Mouse (Mus musculus): ENCODE measurements around the gene 3110082I17Rik. TPM values are rescaled to one million over a fixed set of nuclear protein-coding genes. Genes with fewer than 3 reads are reported as not detected.
"Not testable (repeated sequence)": the region's sequence is repeated elsewhere in the genome, so short reads cannot be mapped to it uniquely, and the experiment has no call there.

3110082I17Rik gene
- polyA plus RNA-seq, 1 experiment: 7.1 TPM

- peak; percentile 56 to 65 for DNase-seq
- peaks cover 38% of the 10 kb centered on the region for H3K4me1 ChIP-seq (ENCODE audit: control insufficient read depth, insufficient read depth, low read length)
- peak overlapping the region; percentile 79 for H3K27ac ChIP-seq (ENCODE audit: insufficient read depth, low read length)
- TF ChIP-seq CTCF (IDR thresholded peaks at IDR 0.05; ENCODE audit: borderline replicate concordance, insufficient read depth, low read depth, low read length) (no peak), POLR2A (IDR thresholded peaks at IDR 0.05; ENCODE audit: borderline replicate concordance, insufficient read depth, low read length) (no peak)
- WGBS: 32% methylated on average over 3 of the region's 3 CpGs
- H3K4me3 ChIP-seq (replicated peaks; ENCODE audit: insufficient read depth, low read depth, low read length): no peak overlapping the region
- no peaks in the 10 kb centered on the region for H3K27me3 ChIP-seq (ENCODE audit: control insufficient read depth, insufficient read depth, low read length)
These were observed 121.9 kb downstream of the 3110082I17Rik start for GRCm38 (mm10) chr5:139338403-139338802.

DNA sequence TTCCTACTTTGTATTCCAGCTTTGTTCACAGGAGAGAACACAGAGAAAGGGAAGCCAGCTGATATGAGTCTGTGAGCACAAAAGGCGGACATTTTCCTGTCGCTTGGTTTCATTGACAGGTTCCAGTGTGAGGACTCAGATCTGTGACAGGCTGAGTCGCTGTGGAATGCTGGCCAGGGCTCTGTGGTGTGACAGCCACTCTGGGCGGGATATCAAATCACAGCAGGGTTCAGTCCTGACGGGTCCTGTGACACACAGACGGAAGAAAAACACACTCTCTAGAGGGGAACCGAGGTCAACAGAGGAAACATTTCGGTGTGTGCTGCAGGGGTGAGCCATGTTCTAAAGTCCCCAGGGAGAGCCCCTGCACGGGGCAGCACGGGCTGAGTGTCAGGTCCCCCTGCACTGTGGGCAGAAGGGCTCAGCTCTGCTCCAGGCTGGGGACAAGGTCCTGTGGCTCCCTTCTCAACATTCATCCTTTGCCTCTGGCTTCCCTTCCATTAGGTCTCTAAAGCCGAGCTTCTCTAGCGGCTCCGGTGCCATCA is 122.4 kb downstream of the 3110082I17Rik start:
- Histone ChIP-seq H3K4me1 (ENCODE audit: control insufficient read depth, insufficient read depth, low read length) (peaks cover 38% of the 10 kb centered on the region), H3K27ac (ENCODE audit: insufficient read depth, low read length) (peak overlapping the region; percentile 79), H3K27me3 (ENCODE audit: control insufficient read depth, insufficient read depth, low read length) (no peaks in the 10 kb centered on the region), H3K4me3 (replicated peaks; ENCODE audit: insufficient read depth, low read depth, low read length) (no peak overlapping the region)
- TF ChIP-seq CTCF (IDR thresholded peaks at IDR 0.05; ENCODE audit: borderline replicate concordance, insufficient read depth, low read depth, low read length) (no peak), POLR2A (IDR thresholded peaks at IDR 0.05; ENCODE audit: borderline replicate concordance, insufficient read depth, low read length) (no peak)
- peak; percentile 92 for DNase-seq
- WGBS: 4% methylated on average over 13 of the region's 13 CpGs

DNA sequence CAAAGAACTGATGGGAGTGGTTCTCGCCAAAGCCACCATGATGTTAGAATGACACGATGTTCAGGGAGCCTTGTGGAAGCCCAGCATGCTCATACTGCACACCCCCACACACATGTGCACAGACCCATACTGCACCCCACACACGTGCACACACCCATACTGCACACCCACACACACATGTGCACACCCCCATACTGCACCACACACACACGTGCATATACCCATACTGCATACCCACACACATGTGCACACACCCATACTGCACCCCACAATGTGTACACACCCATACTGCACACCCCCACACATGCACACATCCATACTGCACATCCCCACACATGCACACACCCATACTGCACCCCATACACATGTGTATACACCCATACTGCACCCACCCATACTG is 124.7 kb downstream of the 3110082I17Rik start:
- WGBS: 88% methylated on average over 4 of the region's 4 CpGs
- no peak for TF ChIP-seq POLR2A (IDR thresholded peaks at IDR 0.05; ENCODE audit: borderline replicate concordance, insufficient read depth, low read length)
- TF ChIP-seq CTCF (IDR thresholded peaks at IDR 0.05; ENCODE audit: borderline replicate concordance, insufficient read depth, low read depth, low read length): no peak

GRCm38 (mm10) chr5:139334394-139334793 is 125.9 kb downstream of the 3110082I17Rik start:
- not testable (repeated sequence) for H3K4me3 ChIP-seq (replicated peaks; ENCODE audit: insufficient read depth, low read depth, low read length); DNase-seq; H3K27me3 ChIP-seq (ENCODE audit: control insufficient read depth, insufficient read depth, low read length); H3K27ac ChIP-seq (ENCODE audit: insufficient read depth, low read length)
- WGBS: 86% methylated on average over 10 of the region's 10 CpGs
- H3K4me1 ChIP-seq (ENCODE audit: control insufficient read depth, insufficient read depth, low read length): peaks cover 27% of the 10 kb centered on the region

More for the DNA sequence above, 124.7 kb downstream of the 3110082I17Rik start:
- Histone ChIP-seq H3K4me1 (ENCODE audit: control insufficient read depth, insufficient read depth, low read length) (peaks cover 35% of the 10 kb centered on the region), H3K27ac (ENCODE audit: insufficient read depth, low read length) (no peak overlapping the region), H3K4me3 (replicated peaks; ENCODE audit: insufficient read depth, low read depth, low read length) (no peak overlapping the region), H3K27me3 (ENCODE audit: control insufficient read depth, insufficient read depth, low read length) (no peaks in the 10 kb centered on the region)
- no peak for DNase-seq

DNA sequence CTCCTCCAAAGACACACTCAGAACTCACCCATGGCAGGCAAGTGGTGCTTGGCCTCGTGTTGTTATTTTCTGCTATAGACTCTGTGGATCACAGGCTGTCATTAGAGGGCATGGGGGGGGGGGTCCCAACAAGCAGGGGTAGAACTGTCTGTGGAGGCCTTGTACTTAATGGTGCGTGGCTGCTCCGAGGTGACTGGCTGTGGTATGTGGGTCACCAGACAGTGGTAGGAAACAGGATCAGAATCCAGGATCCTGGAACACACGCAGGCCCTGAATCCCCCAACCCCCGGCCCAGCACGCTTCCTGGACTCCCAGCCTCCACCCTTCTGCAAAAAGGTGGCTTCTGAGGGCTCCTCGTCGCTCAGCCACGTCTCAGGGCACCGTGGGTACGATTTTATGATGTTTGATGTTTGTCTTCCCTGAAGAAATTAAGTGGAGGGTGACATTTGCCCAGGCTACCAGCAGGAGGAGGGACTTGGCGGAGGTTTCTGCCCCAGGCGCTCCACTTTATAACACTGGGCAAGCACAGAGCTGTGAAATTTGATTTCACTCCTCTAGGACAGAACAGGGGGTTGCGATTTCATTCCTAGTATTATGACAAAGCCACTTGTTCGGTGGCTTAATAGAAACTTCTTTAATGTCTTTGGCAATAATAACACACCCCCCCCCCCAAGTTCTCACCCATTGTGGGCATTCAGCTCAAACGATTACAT is 126.9 kb downstream of the 3110082I17Rik start:
- TF ChIP-seq POLR2A (IDR thresholded peaks at IDR 0.05; ENCODE audit: borderline replicate concordance, insufficient read depth, low read length) (no peak), CTCF (IDR thresholded peaks at IDR 0.05; ENCODE audit: borderline replicate concordance, insufficient read depth, low read depth, low read length) (no peak)
- Histone ChIP-seq H3K27ac (ENCODE audit: insufficient read depth, low read length) (no peak overlapping the region), H3K27me3 (ENCODE audit: control insufficient read depth, insufficient read depth, low read length) (no peaks in the 10 kb centered on the region), H3K4me3 (replicated peaks; ENCODE audit: insufficient read depth, low read depth, low read length) (no peak overlapping the region), H3K4me1 (ENCODE audit: control insufficient read depth, insufficient read depth, low read length) (peaks cover 19% of the 10 kb centered on the region)
- 59% methylated on average over 16 of the region's 16 CpGs for WGBS
- no peak for DNase-seq

DNA sequence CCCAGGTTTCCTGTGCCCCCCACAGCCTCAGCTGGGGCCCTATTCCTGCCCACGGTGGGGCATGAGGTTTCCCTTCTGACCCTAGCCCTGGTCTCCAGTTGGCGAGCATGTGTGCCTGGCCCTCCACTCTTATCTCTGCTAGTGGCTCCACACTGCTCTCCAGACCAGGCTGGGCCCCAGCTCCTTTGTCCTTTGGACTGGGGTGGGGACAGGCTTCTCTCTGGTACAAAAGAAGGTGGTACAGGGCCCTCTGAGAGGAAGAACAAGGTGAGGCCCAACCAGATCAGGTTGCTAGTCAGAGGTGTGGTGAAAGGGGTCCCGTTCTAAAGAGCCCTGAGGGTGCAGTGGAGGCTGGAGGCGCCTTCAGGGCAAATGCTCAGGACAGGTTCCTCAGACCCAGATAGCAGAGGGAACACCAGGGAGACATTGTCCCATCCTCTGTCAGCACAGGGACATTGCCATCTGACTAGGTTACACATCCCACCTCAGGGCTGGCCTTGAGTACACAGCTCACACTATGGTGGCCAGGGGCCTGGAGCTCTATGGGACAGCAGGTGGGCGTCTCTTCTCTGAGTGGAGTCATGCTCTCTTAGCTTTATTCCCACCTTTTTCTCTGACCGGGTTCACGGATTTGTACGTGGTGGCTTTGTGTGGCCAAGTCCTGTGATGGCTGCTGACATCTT is 127.6 kb downstream of the 3110082I17Rik start:
- DNase-seq: no peak
- WGBS: 85% methylated on average over 8 of the region's 8 CpGs
- Histone ChIP-seq H3K4me3 (replicated peaks; ENCODE audit: insufficient read depth, low read depth, low read length) (no peak overlapping the region), H3K27ac (ENCODE audit: insufficient read depth, low read length) (no peak overlapping the region), H3K27me3 (ENCODE audit: control insufficient read depth, insufficient read depth, low read length) (no peaks in the 10 kb centered on the region), H3K4me1 (ENCODE audit: control insufficient read depth, insufficient read depth, low read length) (peaks cover 13% of the 10 kb centered on the region)
- TF ChIP-seq CTCF (IDR thresholded peaks at IDR 0.05; ENCODE audit: borderline replicate concordance, insufficient read depth, low read depth, low read length) (no peak), POLR2A (IDR thresholded peaks at IDR 0.05; ENCODE audit: borderline replicate concordance, insufficient read depth, low read length) (no peak)

- DNase-seq: peak; percentile 71 to 87
- peaks cover 12% of the 10 kb centered on the region for H3K4me1 ChIP-seq (ENCODE audit: control insufficient read depth, insufficient read depth, low read length)
- TF ChIP-seq POLR2A (IDR thresholded peaks at IDR 0.05; ENCODE audit: borderline replicate concordance, insufficient read depth, low read length) (no peak), CTCF (IDR thresholded peaks at IDR 0.05; ENCODE audit: borderline replicate concordance, insufficient read depth, low read depth, low read length) (peak; percentile 97)
- 20% methylated on average over 8 of the region's 8 CpGs for WGBS
- H3K27ac ChIP-seq (ENCODE audit: insufficient read depth, low read length): no peak overlapping the region
- no peaks in the 10 kb centered on the region for H3K27me3 ChIP-seq (ENCODE audit: control insufficient read depth, insufficient read depth, low read length)
- no peak overlapping the region for H3K4me3 ChIP-seq (replicated peaks; ENCODE audit: insufficient read depth, low read depth, low read length)
These were observed 128.6 kb downstream of the 3110082I17Rik start for GRCm38 (mm10) chr5:139331742-139332141.

- Histone ChIP-seq H3K27ac (ENCODE audit: insufficient read depth, low read length) (no peak overlapping the region), H3K4me3 (replicated peaks; ENCODE audit: insufficient read depth, low read depth, low read length) (no peak overlapping the region), H3K4me1 (ENCODE audit: control insufficient read depth, insufficient read depth, low read length) (peaks cover 17% of the 10 kb centered on the region), H3K27me3 (ENCODE audit: control insufficient read depth, insufficient read depth, low read length) (no peaks in the 10 kb centered on the region)
- 65% methylated on average over 7 of the region's 7 CpGs for WGBS
- TF ChIP-seq POLR2A (IDR thresholded peaks at IDR 0.05; ENCODE audit: borderline replicate concordance, insufficient read depth, low read length) (no peak), CTCF (IDR thresholded peaks at IDR 0.05; ENCODE audit: borderline replicate concordance, insufficient read depth, low read depth, low read length) (no peak)
- no peak for DNase-seq
These were observed 129.6 kb downstream of the 3110082I17Rik start for GRCm38 (mm10) chr5:139330766-139331165.
